Mouse (Mus musculus) layer of hippocampus, adult 2 months (tissue): ENCODE results near the gene Cntn1. TPM values are rescaled to one million over a fixed set of nuclear protein-coding genes. Genes with fewer than 3 reads are reported as not detected.
"Not testable (repeated sequence)": the region's sequence is repeated elsewhere in the genome, so short reads cannot be mapped to it uniquely, and the experiment has no call there.

Source experiments
- DNase-seq, 2 experiments: peaks; one replicate each; pipeline ENCODE4 v3.0.0; 2022; ENCODE audit warnings: low spot score in 2 of 2
- H3K27ac ChIP-seq: fragments of 200-600 bp; 2 replicates; pipeline ENCODE4 v1.8.1; 2022
- H3K4me3 ChIP-seq: fragments of 200-600 bp; 2 replicates; pipeline ENCODE4 v1.8.1; 2022; ENCODE audit warnings: mild to moderate bottlenecking
- CTCF ChIP-seq: fragments of 200-600 bp; conservative IDR thresholded peaks from 2 replicates; pipeline ENCODE4 v1.8.1; 2022; ENCODE audit warnings: antibody characterized with exemption, mild to moderate bottlenecking, moderate library complexity
- total RNA-seq, 2 experiments: library from RNA; stranded (reverse); gene quantifications; 2 replicates each; pipeline ENCODE4 v1.2.3; 2021

The Cntn1 gene
- total RNA-seq, 2 experiments from 2014 or later = 304 to 316 TPM

DNA sequence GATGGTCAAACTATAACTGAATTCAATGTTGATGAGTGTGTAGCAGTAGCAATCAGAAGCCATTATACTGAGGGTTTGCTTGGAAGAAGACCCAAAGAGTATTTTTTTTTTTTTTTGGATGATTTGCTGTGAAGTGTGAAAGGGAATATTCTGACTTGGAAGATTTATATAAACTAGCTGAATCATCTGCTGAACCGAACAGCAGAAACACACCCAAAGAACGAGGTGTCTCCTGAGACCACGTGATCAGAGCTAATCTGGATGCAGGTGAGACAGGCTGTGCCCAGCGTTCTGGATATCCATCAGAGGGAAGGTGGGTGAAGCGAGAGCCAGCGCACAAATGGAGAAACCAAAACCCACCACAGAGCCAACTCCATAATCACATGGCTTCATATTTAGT, 271.0 kb downstream of the Cntn1 start:
- Histone ChIP-seq H3K27ac (0 out of 2 replicates have a peak overlapping the region, but pooled peaks have one; percentile 14), H3K4me3 (no peak overlapping the region)
- DNase-seq = no peak
- TF ChIP-seq CTCF = no peak

DNA sequence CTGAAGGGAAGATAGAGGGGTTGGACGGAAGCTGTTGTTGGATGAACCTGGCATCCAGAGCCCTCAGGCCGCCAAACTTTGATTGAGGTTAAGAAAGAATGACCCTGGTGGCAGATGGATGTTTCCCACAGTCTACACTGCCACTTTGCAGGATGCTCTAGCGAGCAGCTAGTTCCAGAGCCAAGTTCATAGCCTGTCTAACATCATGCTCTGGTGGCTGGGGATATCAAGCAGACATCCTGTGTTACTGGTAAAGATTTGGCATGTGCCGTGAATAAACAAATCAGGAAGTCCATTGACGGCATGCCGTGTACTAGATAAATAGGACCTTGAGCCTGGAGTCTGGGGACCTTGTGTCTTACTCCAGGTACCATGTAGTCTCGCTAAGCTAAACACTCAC, 276.1 kb downstream of the Cntn1 start:
- no peak for TF ChIP-seq CTCF
- no peak for DNase-seq
- no peak overlapping the region for H3K27ac ChIP-seq

GRCm38 (mm10) chr15:92340253-92340652, 289.3 kb downstream of the Cntn1 start:
- DNase-seq = no peak
- no peak for TF ChIP-seq CTCF
- Histone ChIP-seq H3K27ac (no peak overlapping the region), H3K4me3 (no peak overlapping the region)

More for the DNA sequence above, 276.1 kb downstream of the Cntn1 start:
- H3K4me3 ChIP-seq = no peak overlapping the region

- no peak overlapping the region for H3K27ac ChIP-seq
- DNase-seq = no peak
- no peak for TF ChIP-seq CTCF
Measured at GRCm38 (mm10) chr15:92341424-92341823, 290.5 kb downstream of the Cntn1 start.

GRCm38 (mm10) chr15:92344136-92344869, 293.3 kb downstream of the Cntn1 start:
- H3K27ac ChIP-seq = no peak overlapping the region
- no peak overlapping the region for H3K4me3 ChIP-seq
- DNase-seq = no peak
- TF ChIP-seq CTCF = no peak

More at GRCm38 (mm10) chr15:92341424-92341823, 290.5 kb downstream of the Cntn1 start:
- H3K4me3 ChIP-seq = no peak overlapping the region

GRCm38 (mm10) chr15:92347426-92347825, 296.5 kb downstream of the Cntn1 start:
- H3K27ac ChIP-seq = 0 out of 2 replicates have a peak overlapping the region, but pooled peaks have one; percentile 3
- no peak overlapping the region for H3K4me3 ChIP-seq
- DNase-seq = no peak
- no peak for TF ChIP-seq CTCF

DNA sequence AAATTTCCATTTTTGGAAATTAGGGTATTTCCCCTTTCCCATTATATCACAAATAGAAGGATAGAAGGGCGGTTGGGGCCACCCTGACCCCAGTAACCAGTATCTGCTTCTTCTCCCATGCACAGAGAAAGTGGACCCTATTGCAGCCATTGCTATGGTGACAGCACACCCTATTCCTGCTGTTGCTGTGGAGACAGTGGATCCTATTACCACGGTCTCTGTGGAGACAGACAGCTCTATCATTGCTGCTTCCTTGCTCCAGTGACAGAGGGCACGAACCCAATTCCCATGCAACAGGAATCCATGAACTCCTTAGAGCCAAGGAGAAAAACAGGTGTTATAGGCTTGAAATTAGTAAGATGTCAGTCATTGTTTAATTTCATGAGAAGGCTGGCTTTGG, 296.9 kb downstream of the Cntn1 start:
- Histone ChIP-seq H3K27ac (0 out of 2 replicates have a peak overlapping the region, but pooled peaks have one; percentile 3), H3K4me3 (no peak overlapping the region)
- peak in 1 of 2 experiments; percentile 29 for DNase-seq
- no peak for TF ChIP-seq CTCF

GRCm38 (mm10) chr15:92348453-92348852, 297.5 kb downstream of the Cntn1 start:
- H3K4me3 ChIP-seq, H3K27ac ChIP-seq, DNase-seq: not testable (repeated sequence)

- Histone ChIP-seq H3K27ac (no peak overlapping the region), H3K4me3 (no peak overlapping the region)
- TF ChIP-seq CTCF = no peak
- no peak for DNase-seq
Measured at GRCm38 (mm10) chr15:92364153-92364552, 313.2 kb downstream of the Cntn1 start.

DNA sequence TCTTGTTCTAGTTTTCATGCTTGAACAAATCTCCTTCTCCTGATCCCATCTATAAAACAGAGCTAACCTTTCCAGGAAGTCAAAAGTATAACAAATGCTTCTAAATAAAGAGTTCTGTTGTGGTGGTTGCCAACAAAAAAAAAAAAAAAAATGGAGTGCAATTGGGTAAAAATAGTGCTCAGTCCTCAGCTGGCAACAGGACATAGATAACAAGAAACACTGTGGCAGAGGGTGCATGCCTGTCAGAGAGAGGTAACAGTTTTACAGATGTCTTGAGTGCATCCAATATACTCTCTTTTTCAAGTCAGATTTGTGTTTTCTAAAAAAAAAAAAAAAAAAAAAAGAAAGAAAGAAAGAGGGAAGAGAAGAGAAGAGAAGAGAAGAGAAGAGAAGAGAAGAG, 313.6 kb downstream of the Cntn1 start:
- TF ChIP-seq CTCF = no peak
- DNase-seq = no peak
- no peak overlapping the region for H3K4me3 ChIP-seq
- no peak overlapping the region for H3K27ac ChIP-seq

Other genes with a start within 250 kb of the Cntn1 start
- gene Smgc, start 212.9 kb upstream of the Cntn1 start, total RNA-seq = not detected